Mouse (Mus musculus) gonadal fat pad, adult 2 months (tissue): ENCODE measurements around the gene Il18bp. TPM values are rescaled to one million over a fixed set of nuclear protein-coding genes. Genes with fewer than 3 reads are reported as not detected.

ENCODE experiments used
- DNase-seq: peaks from one replicate; pipeline ENCODE4 v3.0.0-alpha.2; 2012; ENCODE audit warnings: low read depth
- polyA plus RNA-seq: library from polyadenylated mRNA; depleted of rRNA; stranded (reverse); fragments of >200 nt; gene quantifications from 2 replicates; pipeline ENCODE4 v1.2.3, GENCODE M21; 2012; rRNA removed

Gene Il18bp
- polyA plus RNA-seq, 1 experiment, result 19.7 TPM

DNA sequence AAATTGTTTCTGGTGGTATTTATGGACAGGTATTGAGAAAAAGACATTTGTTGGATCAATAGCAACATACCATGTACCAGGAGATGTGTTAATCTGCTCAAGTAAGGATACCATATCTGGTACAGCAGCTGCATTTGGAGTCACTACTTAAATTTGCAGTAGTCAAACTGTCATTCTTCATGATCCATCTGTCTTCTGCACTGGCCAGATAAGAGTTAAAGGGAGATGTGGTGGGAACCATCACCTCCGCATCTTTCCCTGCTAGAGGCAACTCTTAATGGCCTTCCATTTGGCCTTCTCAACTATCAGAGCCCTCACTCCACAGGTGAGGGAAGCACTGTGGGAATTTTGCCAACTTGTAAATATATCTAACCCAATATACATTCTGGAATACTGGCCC lies 12.0 kb downstream of the Il18bp start:
- DNase-seq, result no peak

DNA sequence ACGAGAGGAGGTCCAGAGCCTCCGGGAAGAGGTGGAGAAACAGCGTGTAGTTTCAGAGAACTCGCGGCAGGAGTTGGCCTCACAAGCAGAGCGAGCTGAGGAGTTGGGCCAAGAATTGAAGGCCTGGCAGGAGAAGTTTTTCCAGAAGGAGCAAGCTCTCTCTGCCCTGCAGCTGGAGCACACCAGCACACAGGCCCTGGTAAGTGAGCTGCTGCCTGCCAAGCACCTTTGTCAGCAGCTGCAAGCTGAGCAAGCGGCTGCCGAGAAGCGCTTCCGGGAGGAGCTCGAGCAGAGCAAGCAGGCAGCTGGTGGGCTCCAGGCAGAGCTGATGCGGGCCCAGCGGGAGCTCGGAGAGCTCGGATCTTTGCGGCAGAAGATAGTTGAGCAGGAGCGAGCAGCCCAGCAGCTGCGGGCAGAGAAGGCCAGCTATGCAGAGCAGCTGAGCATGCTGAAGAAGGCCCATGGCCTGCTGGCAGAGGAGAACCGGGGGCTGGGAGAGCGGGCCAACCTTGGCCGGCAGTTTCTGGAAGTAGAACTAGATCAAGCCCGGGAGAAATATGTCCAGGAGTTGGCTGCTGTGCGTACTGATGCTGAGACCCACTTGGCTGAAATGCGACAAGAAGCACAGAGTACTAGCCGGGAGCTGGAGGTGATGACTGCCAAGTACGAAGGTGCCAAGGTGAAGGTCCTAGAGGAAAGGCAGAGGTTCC lies 17.4 kb downstream of the Il18bp start:
- DNase-seq, result peak; percentile 42

DNA sequence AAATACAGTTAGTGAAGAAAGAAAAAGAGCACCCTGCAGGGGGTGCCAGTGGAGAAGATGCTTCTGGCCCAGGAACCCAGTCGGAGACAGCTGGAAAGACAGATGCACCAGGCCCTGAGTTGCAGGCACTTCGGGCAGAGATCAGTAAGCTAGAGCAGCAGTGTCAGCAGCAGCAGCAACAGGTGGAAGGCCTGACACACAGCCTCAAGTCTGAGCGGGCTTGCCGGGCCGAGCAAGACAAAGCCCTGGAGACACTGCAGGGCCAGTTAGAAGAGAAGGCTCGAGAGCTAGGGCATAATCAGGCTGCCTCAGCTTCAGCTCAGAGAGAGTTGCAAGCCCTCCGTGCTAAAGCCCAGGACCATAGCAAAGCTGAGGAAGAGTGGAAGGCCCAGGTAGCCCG lies 18.2 kb downstream of the Il18bp start:
- DNase-seq, result no peak

DNA sequence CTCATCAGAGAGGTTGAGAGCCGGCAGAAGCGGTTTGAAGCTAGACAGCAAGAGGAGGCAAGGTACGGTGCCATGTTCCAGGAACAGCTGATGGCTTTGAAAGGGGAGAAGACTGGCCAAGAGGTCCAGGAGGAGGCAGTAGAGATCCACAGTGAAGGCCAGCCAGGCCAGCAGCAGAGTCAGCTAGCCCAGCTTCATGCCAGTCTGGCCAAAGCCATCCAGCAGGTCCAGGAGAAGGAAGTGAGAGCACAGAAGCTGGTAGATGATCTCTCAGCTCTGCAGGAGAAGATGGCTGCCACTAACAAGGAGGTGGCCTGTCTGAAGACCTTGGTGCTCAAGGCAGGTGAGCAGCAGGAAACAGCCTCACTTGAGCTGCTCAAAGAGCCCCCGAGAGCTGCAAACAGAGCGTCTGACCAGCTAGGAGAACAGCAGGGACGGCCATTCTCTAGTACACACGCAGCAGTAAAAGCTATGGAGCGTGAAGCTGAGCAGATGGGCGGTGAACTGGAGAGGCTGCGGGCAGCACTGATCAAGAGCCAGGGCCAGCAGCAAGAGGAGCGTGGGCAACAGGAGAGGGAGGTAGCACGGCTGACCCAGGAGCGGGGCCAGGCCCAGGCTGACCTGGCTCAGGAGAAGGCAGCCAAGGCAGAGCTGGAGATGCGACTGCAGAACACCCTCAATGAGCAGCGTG lies 18.9 kb downstream of the Il18bp start:
- no peak for DNase-seq

DNA sequence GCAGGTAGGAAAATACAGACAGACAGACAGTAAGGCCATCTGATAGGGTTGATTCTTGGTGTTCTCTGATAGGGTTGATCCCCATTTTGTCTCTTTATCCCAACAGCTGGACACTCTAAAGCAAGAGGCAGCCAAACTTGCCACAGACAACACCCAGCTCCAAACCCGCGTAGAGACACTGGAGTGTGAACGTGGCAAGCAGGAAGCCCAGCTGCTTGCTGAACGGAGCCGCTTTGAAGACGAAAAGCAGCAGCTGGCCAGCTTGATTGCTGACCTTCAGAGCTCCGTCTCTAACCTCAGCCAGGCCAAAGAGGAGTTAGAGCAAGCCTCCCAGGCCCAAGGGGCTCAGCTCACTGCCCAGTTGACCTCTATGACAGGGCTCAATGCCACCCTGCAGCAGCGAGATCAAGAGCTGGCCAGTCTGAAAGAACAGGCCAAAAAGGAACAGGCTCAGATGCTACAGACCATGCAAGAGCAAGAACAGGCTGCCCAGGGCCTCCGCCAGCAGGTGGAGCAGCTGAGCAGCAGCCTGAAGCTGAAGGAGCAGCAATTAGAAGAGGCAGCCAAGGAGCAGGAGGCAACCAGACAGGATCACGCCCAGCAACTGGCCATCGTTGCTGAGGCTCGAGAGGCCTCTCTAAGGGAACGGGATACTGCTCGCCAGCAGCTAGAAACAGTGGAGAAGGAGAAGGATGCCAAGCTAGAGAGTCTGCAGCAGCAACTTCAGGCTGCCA lies 20.1 kb downstream of the Il18bp start:
- no peak for DNase-seq

DNA sequence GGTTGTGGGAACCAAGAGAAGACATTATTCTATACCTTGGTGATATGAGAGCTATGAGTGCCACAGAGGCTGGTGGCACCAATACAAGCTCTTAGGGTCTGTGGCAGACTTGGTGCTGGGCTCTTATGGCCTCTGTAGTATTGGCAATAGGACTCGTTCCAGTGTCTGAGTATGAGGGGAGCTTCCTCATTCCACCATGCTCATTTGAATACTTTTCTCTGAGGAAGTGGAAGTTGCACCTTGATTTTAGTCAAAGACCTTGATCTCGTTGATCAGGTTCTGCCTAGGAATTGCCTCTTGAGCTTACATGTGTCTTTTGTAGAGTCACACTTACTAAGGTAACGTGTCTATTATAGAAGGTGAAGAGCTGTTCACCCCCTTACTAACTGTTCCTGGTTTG lies 24.2 kb downstream of the Il18bp start:
- no peak for DNase-seq

DNA sequence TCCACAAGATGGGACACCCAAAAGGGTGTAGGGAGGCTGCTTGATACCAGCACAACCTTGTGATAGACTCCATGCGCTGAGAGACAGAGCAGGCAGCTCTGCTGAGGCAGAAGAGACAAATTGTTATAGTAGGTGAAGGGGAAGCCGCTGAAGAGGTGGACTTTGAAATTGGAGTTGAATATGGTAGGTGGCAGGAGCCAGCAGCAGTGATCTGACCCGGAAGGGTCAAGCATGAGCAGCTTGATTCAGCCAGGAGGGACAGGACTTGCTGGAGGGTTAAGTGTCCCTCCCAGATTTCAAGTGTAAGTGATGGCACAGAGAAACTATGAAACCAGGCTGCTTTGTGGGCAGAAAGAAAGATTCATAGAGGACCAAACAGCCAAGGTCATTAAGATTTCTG lies 33.4 kb downstream of the Il18bp start:
- DNase-seq, result no peak

DNA sequence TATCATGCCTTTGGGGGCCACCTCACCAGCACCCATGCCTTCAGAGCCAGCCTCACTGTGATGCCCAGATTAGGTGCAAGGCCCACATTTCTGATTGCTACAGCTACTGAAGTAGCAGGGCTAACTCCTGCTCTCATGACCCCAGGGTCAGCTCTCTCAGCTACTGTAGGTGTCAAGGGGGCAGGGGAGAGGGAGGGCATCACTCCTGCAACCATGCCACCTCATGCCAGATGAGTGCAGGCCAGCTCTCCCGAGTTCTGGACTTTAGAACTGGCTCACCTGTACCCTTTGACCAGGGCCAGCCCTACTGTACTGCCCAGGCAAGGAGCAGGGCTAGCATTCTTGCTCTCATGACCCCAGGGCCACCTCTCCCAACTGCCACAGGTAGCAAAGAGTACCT lies 35.8 kb downstream of the Il18bp start:
- DNase-seq, result no peak

DNA sequence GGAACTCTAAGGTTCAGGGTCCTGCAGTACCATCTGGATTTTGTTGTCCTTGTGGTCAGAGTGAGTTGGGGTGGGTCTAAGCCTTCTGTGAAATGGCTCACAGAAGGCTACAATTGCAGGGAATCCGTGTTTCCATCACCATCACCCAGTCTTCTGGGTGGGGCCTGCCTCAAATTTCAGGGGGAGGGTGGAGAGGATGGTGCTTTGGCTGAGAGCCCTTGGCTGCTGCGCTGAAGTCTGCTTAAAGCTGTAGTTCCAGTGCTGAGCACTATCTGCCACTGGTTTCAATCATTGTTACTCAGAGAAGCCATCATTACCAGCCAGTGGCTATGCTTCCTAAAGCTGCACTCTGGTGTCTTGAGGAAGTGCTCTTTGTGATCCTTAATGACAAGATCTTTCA lies 44.0 kb downstream of the Il18bp start:
- DNase-seq, result no peak

DNA sequence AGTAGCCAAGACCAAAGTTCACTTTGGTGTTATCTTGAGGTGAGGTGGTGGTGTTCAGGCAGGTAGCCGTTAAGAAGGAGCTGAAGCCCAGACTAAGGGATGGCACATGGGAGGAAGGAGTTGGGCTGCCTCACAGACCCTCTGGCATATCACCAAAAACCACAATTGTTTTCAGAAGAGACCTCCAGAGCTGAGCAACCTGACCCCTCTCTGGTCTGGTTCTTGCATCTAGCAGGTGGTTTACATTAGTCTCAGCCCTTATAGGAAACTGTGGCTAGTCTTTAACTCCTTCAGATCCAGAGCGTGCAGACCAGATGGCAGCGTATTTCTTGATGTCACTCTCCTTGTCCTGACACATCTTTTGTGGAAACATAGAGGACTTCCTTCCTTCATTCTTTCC lies 44.8 kb downstream of the Il18bp start:
- DNase-seq, result no peak

DNA sequence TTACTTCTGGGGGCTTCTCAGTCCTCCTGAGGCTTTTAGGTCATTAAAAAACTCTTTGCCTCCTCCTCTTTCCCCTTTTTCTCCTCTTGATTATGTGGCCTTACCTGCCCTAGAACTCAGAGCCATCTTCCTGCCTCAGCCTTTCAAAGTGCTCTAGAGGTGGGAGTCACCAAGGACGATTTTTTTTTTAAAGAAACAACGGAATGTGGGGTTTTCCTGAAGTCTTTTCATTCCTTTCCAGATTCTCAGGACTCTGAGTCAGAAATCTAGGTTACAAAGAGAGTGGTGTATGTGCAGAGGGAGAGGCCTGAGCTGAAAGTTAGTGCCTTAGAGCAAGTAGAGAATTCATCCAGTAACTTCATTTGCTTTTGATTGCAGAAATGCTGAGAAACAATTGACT lies 46.8 kb downstream of the Il18bp start:
- no peak for DNase-seq

DNA sequence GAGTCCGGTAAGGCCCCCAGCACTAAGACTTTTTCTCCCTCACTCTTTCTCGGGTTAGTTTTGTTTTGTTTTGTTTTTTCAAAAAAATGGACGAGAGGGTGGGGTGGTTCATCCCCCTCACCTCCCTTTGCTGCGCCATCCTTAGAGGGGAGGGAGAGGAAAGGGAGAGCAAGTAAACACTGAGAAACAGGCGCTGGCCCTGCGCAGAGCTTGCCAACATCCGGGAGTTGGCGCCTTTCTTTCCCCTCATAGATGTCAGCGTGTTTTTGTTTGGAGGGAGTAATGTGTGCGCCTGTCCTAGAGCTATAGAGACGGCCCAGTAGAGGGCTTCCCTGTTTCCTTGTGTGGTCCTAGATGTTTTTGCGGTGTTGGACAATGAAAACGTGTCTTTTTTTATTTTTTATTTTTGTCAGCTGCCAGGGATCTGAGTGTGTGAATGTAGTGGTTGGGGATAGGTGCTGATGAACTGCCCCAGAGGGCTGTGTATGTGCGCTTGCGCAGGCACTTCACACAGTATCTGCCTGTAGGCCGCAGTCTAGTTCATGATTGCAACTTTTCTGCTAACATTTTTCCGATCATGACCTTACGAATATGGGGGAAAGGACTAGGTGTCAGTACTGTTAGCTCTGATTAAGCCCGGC lies 47.5 kb downstream of the Il18bp start:
- peak; percentile 37 for DNase-seq

DNA sequence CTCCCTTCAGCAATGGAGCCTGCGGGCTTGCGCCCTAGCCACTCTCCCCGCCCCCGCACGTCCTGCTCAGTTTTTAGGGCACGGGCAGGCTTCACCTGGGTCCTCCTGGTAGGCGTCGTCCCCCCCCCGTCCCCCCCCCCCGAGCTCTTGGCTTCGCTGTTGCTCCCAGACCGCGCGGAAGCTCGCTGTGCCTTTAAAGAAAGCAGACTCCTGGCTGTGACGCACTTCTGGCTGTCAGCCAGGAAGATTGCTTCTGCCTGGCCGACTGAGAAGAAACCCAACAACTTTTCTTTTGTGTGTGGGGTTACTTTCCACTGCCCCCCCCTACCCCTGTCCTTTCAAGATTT lies 48.1 kb downstream of the Il18bp start:
- DNase-seq, result peak; percentile 64

DNA sequence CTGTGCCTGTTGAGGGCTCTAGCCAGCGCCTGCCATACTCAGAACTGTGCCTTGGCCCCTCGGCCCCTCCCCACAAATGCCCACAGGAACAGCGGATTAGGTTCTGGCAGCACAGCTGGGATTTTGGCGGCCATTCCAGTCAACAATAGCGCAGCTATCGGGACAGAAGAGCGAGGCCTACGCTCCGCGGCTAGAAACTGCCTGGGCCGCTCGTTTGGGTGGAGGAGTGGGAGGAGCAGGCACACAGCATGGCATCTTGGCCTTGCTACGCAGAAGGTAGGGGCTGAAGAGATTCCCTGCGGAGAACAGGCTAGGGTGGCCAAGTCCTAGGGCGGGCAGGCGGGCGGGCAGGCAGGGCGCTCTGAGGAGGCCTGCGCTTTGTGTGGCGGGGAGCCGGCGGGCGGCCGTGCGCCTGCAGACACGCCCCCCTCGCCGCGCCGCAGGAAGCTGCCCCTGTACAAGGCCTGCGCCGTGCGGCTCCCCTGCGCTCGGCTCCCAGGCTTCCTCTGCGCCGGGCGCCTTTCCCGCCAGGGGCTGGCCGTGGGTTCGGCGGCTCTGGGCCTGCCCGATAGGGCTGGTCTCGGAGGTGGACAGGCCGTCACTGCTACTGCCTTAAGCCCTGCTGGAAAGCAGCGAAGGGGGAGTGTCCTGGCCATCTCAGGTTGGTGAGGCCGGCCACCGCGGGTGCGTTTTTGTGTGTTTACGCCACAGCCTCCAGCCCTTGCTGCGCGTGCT lies 48.6 kb downstream of the Il18bp start:
- DNase-seq, result no peak

DNA sequence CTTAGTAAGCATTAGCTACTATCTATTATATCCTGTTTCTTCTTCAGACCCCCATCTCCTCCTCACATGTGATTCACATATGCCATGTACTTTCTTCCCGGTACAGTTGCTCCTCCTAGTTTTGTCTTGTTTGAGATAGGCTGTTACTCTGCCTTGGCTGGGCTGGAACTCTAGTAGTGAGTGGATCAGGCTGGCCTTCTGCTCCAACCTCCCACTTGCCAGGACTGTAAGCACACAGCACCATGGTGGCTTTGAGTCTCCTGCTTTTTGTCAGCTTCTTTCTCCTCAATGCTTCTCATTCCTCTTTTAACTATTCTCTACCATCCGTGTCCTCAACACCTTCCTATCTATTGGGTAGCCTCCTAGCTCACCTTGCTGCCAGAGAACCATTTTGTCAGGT lies 49.7 kb downstream of the Il18bp start:
- no peak for DNase-seq

DNA sequence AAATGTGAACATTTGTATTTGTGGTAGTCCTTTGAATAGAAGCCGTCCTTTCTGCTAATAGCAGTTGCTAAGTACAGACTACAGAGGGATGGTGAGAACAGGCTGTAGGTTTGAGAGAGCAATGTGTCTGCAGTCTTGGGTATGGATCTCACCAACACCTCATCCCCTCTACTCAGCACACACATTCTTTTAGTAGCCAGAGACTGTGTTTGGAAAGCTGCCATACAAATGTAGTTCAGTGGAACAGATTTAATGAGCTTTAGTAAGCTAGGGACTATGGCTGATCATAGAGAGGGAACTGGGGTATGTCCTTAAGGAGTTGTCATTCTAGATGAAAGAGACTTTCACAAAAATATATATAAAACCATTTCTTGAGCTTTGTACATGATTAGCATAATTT lies 51.2 kb downstream of the Il18bp start:
- no peak for DNase-seq

DNA sequence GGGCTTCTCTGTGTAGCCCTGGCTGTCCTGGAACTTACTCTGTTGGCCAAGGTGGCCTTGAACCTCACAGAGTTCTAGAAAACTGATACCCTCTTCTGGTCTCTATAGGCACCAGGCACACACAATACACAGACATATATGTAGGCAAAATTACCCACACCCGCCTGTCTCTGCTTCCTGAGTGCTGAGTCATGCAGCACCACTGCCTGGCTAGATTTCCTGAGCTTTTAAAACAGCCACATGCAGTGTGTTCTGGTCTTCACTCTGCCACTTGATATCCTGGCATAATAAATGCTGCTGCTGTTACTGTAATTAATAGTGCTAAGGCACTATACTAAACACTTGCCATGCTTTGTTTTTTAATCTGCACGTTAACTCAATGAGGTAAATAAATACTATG lies 52.9 kb downstream of the Il18bp start:
- DNase-seq, result no peak

Other genes with a start within 250 kb of the Il18bp start
- gene Phox2a, start 200.4 kb downstream of the Il18bp start, polyA plus RNA-seq, result 0.11 TPM in 1 of 2 replicates, not detected in the other
- gene Inppl1, start 180.5 kb downstream of the Il18bp start, polyA plus RNA-seq, result 70.0 and 73.6 TPM in 2 replicates
- gene Folr2, start 161.5 kb downstream of the Il18bp start, polyA plus RNA-seq, result 54.9 and 84.6 TPM in 2 replicates
- 34.0 and 53.7 TPM in 2 replicates for gene Anapc15, start 155.0 kb downstream of the Il18bp start, polyA plus RNA-seq
- 48.0 and 81.3 TPM in 2 replicates for gene Folr1, start 147.9 kb downstream of the Il18bp start, polyA plus RNA-seq
- 318 and 389 TPM in 2 replicates for gene Lamtor1, start 112.8 kb downstream of the Il18bp start, polyA plus RNA-seq
- 1.3 and 2.0 TPM in 2 replicates for gene Tomt, start 112.3 kb downstream of the Il18bp start, polyA plus RNA-seq
- gene Lrrc51, start 84.8 kb downstream of the Il18bp start, polyA plus RNA-seq, result 53.1 and 61.5 TPM in 2 replicates
- 71.4 and 81.8 TPM in 2 replicates for gene Numa1, start 84.6 kb downstream of the Il18bp start, polyA plus RNA-seq
- 59.9 and 61.7 TPM in 2 replicates for gene Rnf121, start 46.8 kb upstream of the Il18bp start, polyA plus RNA-seq
- gene Xndc1, start 46.8 kb upstream of the Il18bp start, polyA plus RNA-seq, result 14.4 and 17.2 TPM in 2 replicates
- gene Xntrpc, start 47.0 kb upstream of the Il18bp start, polyA plus RNA-seq, result 2.7 and 3.0 TPM in 2 replicates
- not detected in 2 replicates for gene Trpc2, start 64.4 kb upstream of the Il18bp start, polyA plus RNA-seq
- 0.43 TPM in 1 of 2 replicates, not detected in the other for gene Art1, start 83.1 kb upstream of the Il18bp start, polyA plus RNA-seq
- 0.15 and 0.66 TPM in 2 replicates for gene Art5, start 90.8 kb upstream of the Il18bp start, polyA plus RNA-seq
- 0.05 and 0.08 TPM in 2 replicates for gene Chrna10, start 98.1 kb upstream of the Il18bp start, polyA plus RNA-seq
- gene Nup98, start 191.5 kb upstream of the Il18bp start, polyA plus RNA-seq, result 17.1 and 23.6 TPM in 2 replicates
- gene Pgap2, start 191.5 kb upstream of the Il18bp start, polyA plus RNA-seq, result 485 and 511 TPM in 2 replicates
- 47.5 and 55.5 TPM in 2 replicates for gene Rhog, start 237.4 kb upstream of the Il18bp start, polyA plus RNA-seq
- gene Stim1, start 249.1 kb upstream of the Il18bp start, polyA plus RNA-seq, result 58.3 and 64.5 TPM in 2 replicates